Mouse (Mus musculus) liver, adult 2 months (tissue): ENCODE results near the gene Ntm.
A peak's percentile ranks its signal among the peaks of the same experiment; 100 is the strongest.

Source experiments
- CTCF ChIP-seq: fragments of 200-500 bp; IDR thresholded peaks from 2 replicates; pipeline ENCODE4 v1.5.1; 2011; ENCODE audit warnings: low read depth, low read length, control low read depth
- POLR2A ChIP-seq: fragments of 200-500 bp; IDR thresholded peaks from 2 replicates; pipeline ENCODE4 v1.6.1; 2011; ENCODE audit warnings: low read length, control low read depth; ENCODE audit not compliant: insufficient read depth; ENCODE audit errors: extremely low read depth

DNA sequence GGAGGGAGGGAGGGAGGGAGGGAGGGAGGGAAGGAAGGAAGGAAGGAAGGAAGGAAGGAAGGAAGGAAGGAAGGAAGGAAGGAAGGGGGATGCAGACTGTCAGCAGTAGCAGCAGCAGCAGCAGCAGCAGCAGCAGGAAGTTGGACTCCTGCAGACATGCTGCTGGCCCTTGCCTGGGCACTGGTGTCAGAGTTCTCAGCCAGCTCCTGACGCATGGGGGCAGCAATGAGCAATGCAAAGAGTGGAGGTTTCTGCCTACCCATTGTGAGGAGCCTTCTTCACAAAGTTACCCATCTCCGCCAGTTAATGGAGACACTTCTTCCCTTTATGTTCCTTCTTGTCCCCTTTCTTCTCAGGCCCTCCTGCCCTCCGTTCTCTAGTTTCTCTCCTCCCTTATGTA is 40.7 kb upstream of the Ntm start:
- TF ChIP-seq POLR2A (no peak), CTCF (peak; percentile 89)
